Mouse (Mus musculus): ENCODE measurements around the gene Mtor. TPM values are rescaled to one million over a fixed set of nuclear protein-coding genes. Genes with fewer than 3 reads are reported as not detected.

The Mtor gene
- polyA plus RNA-seq, 1 experiment, result 39.8 TPM

DNA sequence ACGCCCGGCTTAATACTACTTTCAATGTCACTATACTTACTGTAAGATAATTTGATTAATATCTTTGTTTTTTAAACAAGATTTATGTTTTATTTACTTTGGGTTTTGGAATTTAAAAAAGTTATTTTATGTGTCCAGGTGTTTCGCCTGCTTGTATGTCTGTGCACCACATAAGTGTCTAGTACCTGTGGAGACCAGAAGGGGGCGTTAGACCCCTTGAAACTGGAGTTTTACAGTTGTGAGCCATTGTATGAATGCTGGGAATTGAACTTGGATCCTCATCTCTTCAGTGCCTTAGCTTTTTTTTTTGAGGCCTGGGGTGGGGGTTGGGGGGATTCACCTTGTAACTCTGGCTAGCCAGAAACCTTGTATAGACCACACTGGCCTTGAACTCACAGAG, 13.4 kb downstream of the Mtor start:
- WGBS, result 86% methylated on average over 4 of the region's 4 CpGs
- peak overlapping the region; percentile 79 for H3K27ac ChIP-seq (ENCODE audit: insufficient read depth, low read depth, low read length)
- H3K4me1 ChIP-seq (ENCODE audit: control insufficient read depth, insufficient read depth, low read length), result peaks cover 3% of the 10 kb centered on the region; the same call in 1 of the 2 replicates
- TF ChIP-seq CTCF (conservative IDR thresholded peaks at IDR 0.05; ENCODE audit: insufficient read depth, insufficient read length, low read depth, low read length), result no peak
- no peak for TF ChIP-seq POLR2A (IDR thresholded peaks at IDR 0.05; ENCODE audit: low read depth, low read length)
- peaks cover 16% of the 10 kb centered on the region for H3K36me3 ChIP-seq (ENCODE audit: control insufficient read depth, insufficient read depth, low read length)
- no peak overlapping the region for H3K4me3 ChIP-seq (ENCODE audit: insufficient read depth, low read depth, low read length)
- H3K27me3 ChIP-seq (replicated peaks; ENCODE audit: control insufficient read depth, insufficient read depth, low read length), result no peaks in the 10 kb centered on the region
- no peak for DNase-seq

DNA sequence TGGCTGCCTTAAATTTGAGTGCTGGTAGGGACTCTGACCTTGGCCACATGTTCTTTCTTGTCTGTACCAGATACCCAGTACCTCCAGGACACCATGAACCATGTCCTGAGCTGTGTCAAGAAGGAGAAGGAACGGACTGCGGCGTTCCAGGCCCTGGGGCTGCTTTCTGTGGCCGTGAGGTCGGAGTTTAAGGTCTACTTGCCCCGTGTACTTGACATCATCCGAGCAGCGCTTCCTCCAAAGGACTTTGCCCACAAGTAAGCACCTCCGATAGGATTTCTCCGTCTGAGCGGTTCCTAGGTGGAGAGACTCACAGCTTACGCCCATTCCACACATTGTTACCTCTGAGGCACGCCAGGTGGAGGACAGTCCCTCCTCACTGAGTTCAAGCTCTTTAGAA, 14.3 kb downstream of the Mtor start:
- Histone ChIP-seq H3K4me3 (ENCODE audit: insufficient read depth, low read depth, low read length) (no peak overlapping the region), H3K36me3 (ENCODE audit: control insufficient read depth, insufficient read depth, low read length) (peaks cover 13% of the 10 kb centered on the region), H3K27ac (ENCODE audit: insufficient read depth, low read depth, low read length) (peak overlapping the region; percentile 80), H3K4me1 (ENCODE audit: control insufficient read depth, insufficient read depth, low read length) (peaks cover 6% of the 10 kb centered on the region; the same call in 1 of the 2 replicates), H3K27me3 (replicated peaks; ENCODE audit: control insufficient read depth, insufficient read depth, low read length) (no peaks in the 10 kb centered on the region)
- peak; percentile 90 for DNase-seq
- 62% methylated on average over 13 of the region's 13 CpGs for WGBS
- TF ChIP-seq POLR2A (IDR thresholded peaks at IDR 0.05; ENCODE audit: low read depth, low read length) (no peak), CTCF (conservative IDR thresholded peaks at IDR 0.05; ENCODE audit: insufficient read depth, insufficient read length, low read depth, low read length) (no peak)

DNA sequence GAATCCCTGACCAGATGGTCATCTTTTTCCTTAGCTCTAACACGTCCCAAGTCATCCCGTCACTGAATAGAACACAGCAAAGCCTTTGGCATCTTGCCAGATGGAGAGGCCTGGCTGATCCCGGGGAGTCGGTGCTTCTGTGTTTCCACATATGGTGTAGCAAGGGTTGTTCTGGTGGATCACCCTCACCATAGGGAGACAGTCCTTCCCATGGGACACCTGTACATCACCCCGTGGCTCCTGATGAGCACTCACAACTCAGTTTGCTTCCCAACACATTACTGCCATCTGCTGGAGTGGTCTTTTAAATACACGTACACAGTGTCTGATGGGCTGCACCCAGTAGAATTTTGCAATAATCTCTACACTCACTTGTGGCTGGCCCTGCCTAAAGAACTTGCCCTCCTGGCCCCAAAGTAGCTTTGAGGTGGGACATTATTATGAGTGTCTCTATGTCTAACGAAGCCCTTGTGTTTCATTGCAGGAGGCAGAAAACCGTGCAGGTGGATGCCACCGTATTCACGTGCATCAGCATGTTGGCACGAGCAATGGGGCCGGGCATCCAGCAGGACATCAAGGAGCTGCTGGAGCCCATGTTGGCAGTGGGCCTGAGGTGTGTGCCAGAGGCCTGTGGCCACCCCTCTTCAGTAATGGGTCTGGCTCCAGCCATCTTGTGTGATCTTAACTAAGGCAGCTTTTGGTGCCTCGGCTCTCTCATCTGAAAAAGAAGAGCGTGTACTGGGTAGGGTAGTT, 15.0 kb downstream of the Mtor start:
- Histone ChIP-seq H3K4me3 (ENCODE audit: insufficient read depth, low read depth, low read length) (no peak overlapping the region), H3K27me3 (replicated peaks; ENCODE audit: control insufficient read depth, insufficient read depth, low read length) (no peaks in the 10 kb centered on the region), H3K36me3 (ENCODE audit: control insufficient read depth, insufficient read depth, low read length) (peaks cover 13% of the 10 kb centered on the region), H3K4me1 (ENCODE audit: control insufficient read depth, insufficient read depth, low read length) (peaks cover 6% of the 10 kb centered on the region; the same call in 1 of the 2 replicates), H3K27ac (ENCODE audit: insufficient read depth, low read depth, low read length) (peak overlapping the region; percentile 80)
- DNase-seq, result peak; percentile 55
- 56% methylated on average over 14 of the region's 14 CpGs for WGBS
- no peak for TF ChIP-seq POLR2A (IDR thresholded peaks at IDR 0.05; ENCODE audit: low read depth, low read length)
- TF ChIP-seq CTCF (conservative IDR thresholded peaks at IDR 0.05; ENCODE audit: insufficient read depth, insufficient read length, low read depth, low read length), result peak; percentile 49

DNA sequence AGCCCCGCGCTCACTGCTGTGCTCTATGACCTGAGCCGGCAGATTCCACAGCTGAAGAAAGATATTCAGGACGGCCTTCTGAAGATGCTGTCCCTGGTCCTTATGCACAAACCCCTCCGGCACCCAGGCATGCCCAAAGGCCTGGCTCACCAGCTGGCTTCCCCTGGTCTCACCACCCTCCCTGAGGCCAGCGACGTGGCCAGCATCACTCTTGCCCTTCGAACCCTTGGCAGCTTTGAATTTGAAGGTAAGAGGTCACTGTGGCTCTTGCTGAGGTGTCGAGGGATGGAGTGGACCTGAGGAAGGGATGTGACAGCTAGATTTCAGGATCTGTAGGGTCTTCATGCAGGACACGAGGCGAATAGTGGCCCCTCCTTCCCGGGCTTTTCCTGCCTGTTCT, 15.9 kb downstream of the Mtor start:
- 77% methylated on average over 12 of the region's 12 CpGs for WGBS
- Histone ChIP-seq H3K27me3 (replicated peaks; ENCODE audit: control insufficient read depth, insufficient read depth, low read length) (no peaks in the 10 kb centered on the region), H3K36me3 (ENCODE audit: control insufficient read depth, insufficient read depth, low read length) (peaks cover 15% of the 10 kb centered on the region), H3K27ac (ENCODE audit: insufficient read depth, low read depth, low read length) (no peak overlapping the region), H3K4me1 (ENCODE audit: control insufficient read depth, insufficient read depth, low read length) (peaks cover 10% of the 10 kb centered on the region), H3K4me3 (ENCODE audit: insufficient read depth, low read depth, low read length) (no peak overlapping the region)
- no peak for DNase-seq
- no peak for TF ChIP-seq POLR2A (IDR thresholded peaks at IDR 0.05; ENCODE audit: low read depth, low read length)

DNA sequence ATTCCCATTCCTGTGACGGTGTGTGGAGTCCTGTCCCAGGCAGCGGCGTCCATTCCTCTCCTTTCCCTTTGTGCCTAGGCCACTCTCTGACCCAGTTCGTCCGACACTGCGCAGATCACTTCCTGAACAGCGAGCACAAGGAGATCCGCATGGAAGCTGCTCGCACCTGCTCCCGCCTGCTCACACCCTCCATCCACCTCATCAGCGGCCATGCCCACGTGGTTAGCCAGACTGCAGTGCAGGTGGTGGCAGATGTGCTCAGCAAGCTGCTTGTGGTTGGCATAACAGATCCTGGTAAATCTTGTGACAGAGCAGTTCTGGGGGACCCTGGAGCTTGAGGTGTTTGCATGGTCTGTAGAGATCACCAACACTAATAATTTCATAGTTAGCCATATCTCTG, 16.5 kb downstream of the Mtor start:
- H3K27me3 ChIP-seq (replicated peaks; ENCODE audit: control insufficient read depth, insufficient read depth, low read length), result no peaks in the 10 kb centered on the region
- peaks cover 18% of the 10 kb centered on the region for H3K36me3 ChIP-seq (ENCODE audit: control insufficient read depth, insufficient read depth, low read length)

DNA sequence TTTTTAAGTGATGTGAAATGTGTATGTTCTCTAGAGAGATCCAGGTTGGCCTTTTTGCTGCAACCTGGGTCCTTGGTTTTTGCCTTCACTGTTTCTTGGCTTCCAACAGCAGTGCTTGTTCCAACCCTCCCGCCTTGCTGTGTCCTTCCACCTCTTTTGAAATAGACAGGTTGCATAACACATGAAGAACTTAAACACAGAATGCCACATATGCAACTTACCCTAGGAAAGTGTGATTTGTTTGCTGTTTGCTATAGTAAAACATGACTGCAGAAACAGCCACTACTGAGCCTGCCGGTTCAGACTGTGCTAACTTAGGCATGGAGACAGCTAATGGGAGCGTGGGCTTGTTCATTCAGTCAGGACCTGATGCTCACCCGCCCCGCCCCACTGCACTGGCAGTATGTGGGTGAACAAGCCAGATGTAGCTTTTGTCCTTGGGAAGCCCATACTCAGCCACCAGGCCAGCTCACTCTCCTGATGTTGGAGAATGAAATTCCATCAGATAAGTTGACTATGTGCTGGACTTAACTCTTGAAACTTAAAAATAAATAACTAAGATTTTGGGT, 18.2 kb downstream of the Mtor start:
- 74% methylated on average over 5 of the region's 5 CpGs for WGBS
- Histone ChIP-seq H3K4me1 (ENCODE audit: control insufficient read depth, insufficient read depth, low read length) (peaks cover 11% of the 10 kb centered on the region), H3K36me3 (ENCODE audit: control insufficient read depth, insufficient read depth, low read length) (peaks cover 22% of the 10 kb centered on the region), H3K27ac (ENCODE audit: insufficient read depth, low read depth, low read length) (no peak overlapping the region), H3K4me3 (ENCODE audit: insufficient read depth, low read depth, low read length) (no peak overlapping the region), H3K27me3 (replicated peaks; ENCODE audit: control insufficient read depth, insufficient read depth, low read length) (no peaks in the 10 kb centered on the region)
- TF ChIP-seq CTCF (conservative IDR thresholded peaks at IDR 0.05; ENCODE audit: insufficient read depth, insufficient read length, low read depth, low read length), result no peak
- DNase-seq, result no peak

More for the DNA sequence above, 16.5 kb downstream of the Mtor start:
- TF ChIP-seq POLR2A (IDR thresholded peaks at IDR 0.05; ENCODE audit: low read depth, low read length), result no peak
- no peak for TF ChIP-seq CTCF (conservative IDR thresholded peaks at IDR 0.05; ENCODE audit: insufficient read depth, insufficient read length, low read depth, low read length)
- WGBS, result 92% methylated on average over 12 of the region's 12 CpGs
- H3K4me1 ChIP-seq (ENCODE audit: control insufficient read depth, insufficient read depth, low read length), result peaks cover 11% of the 10 kb centered on the region
- no peak for DNase-seq
- no peak overlapping the region for H3K4me3 ChIP-seq (ENCODE audit: insufficient read depth, low read depth, low read length)
- H3K27ac ChIP-seq (ENCODE audit: insufficient read depth, low read depth, low read length), result no peak overlapping the region

DNA sequence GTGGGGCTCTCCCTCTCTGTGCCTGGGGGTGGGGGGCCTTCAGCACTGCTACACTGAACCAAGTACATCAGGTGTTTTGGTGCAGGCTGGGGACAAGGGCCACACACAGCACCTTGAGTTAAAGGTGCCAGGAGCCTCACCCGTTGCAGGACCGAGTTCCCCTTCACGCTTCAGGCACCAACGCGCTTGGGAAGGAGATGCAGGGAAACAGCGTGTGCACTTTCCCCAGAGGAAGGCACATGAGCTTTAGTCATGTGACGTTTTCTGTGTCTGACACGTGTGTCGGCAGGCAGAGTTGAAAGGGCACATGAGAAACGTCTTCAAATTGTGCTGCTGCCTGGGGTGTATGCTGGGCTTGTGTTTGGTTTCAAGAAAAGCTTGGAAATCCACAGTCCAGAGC, 20.0 kb downstream of the Mtor start:
- Histone ChIP-seq H3K4me3 (ENCODE audit: insufficient read depth, low read depth, low read length) (no peak overlapping the region), H3K36me3 (ENCODE audit: control insufficient read depth, insufficient read depth, low read length) (peaks cover 24% of the 10 kb centered on the region), H3K4me1 (ENCODE audit: control insufficient read depth, insufficient read depth, low read length) (peaks cover 20% of the 10 kb centered on the region), H3K27ac (ENCODE audit: insufficient read depth, low read depth, low read length) (peak overlapping the region; percentile 68), H3K27me3 (replicated peaks; ENCODE audit: control insufficient read depth, insufficient read depth, low read length) (no peaks in the 10 kb centered on the region)
- TF ChIP-seq POLR2A (IDR thresholded peaks at IDR 0.05; ENCODE audit: low read depth, low read length) (no peak), CTCF (conservative IDR thresholded peaks at IDR 0.05; ENCODE audit: insufficient read depth, insufficient read length, low read depth, low read length) (no peak)
- 65% methylated on average over 10 of the region's 10 CpGs for WGBS
- DNase-seq, result peak; percentile 73

Measured in kidney, adult 2 months (tissue).